Comparison of ENCODE assay signal across 8 mouse cellular contexts in the genomic region with DNA sequence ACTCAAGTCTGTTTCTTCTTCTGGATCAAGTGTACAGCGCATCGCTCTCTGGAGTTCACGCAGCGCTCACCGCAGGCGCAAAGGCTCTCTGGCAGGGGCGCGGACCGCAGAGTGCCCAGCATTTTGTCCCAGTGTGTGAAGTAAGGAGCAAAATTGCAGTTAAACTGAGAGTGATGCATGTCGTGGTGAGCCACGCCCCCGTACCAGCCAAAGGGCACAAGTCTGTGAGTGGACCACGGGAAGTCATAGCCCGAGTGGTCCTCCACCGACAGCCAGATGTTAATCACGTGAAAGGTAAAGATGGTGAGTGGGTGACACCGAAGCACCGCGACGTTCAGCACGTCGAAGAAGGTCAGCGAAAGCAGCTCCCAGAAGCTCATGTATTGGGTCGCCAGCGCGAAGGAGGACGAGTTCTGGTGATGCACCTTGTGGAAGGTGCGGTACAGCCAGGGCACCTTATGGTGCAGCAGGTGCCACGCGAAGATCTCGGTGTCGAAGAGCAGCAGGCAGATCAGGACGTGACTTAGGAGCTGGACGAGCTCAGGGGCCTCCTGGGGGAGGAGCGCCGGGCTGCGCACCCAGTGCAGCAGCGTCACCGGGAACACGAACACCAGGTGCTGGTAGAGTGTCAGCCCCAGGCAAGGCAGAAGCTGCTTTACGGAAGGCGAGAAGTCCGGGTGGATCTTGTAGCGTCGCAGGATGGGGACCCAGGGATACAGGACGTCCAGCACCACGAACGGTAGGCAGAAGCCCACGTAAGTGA. TPM values are rescaled to one million over a fixed set of nuclear protein-coding genes. Genes with fewer than 3 reads are reported as not detected.
A peak's percentile ranks its signal among the peaks of the same experiment; 100 is the strongest.
DNase-seq lines count a peak whose midpoint lies in the region; ATAC-seq and TF ChIP-seq lines count a peak whose summit lies in the region.

No protein-coding gene starts in this region.

- TF ChIP-seq POLR2A in cerebellum, adult 2 months (IDR thresholded peaks at IDR 0.05; ENCODE audit: borderline replicate concordance, insufficient read depth, low read length), result no peak

- ATAC-seq in heart, embryonic 13.5 days (ENCODE audit: extremely low read depth, insufficient number of reproducible peaks, low FRiP score, low TSS enrichment), result no peak
- ATAC-seq in limb, embryonic 11.5 days (ENCODE audit: insufficient number of reproducible peaks, low FRiP score, low TSS enrichment, low read depth), result peak; percentile 69
- peak; percentile 71 for ATAC-seq in midbrain, postnatal 0 days (ENCODE audit: low FRiP score)

- H3K27me3 ChIP-seq in cerebellum, adult 2 months (ENCODE audit: control insufficient read depth, insufficient read depth, low read length), result no peaks in the 10 kb centered on the region
- H3K27me3 ChIP-seq in heart, embryonic 13.5 days (replicated peaks), result peaks cover 54% of the 10 kb centered on the region
- peaks cover 23% of the 10 kb centered on the region for H3K27me3 ChIP-seq in limb, embryonic 11.5 days (ENCODE audit: control insufficient read depth, insufficient read depth, low read length)
- H3K27me3 ChIP-seq in midbrain, postnatal 0 days (ENCODE audit: insufficient read depth, low read length), result peaks cover 8% of the 10 kb centered on the region; the same call in 1 of the 2 replicates

- no peaks in the 10 kb centered on the region for H3K36me3 ChIP-seq in heart, embryonic 13.5 days
- no peaks in the 10 kb centered on the region for H3K36me3 ChIP-seq in limb, embryonic 11.5 days (ENCODE audit: control insufficient read depth, insufficient read depth, low read length)
- no peaks in the 10 kb centered on the region for H3K36me3 ChIP-seq in midbrain, postnatal 0 days (ENCODE audit: insufficient read depth, low read length)

- H3K4me3 ChIP-seq in cerebellum, adult 2 months (replicated peaks; ENCODE audit: insufficient read depth, low read depth, low read length), result peak overlapping the region; percentile 59
- H3K4me3 ChIP-seq in brown adipose tissue, adult 24 weeks (ENCODE audit: insufficient read depth, low read depth, low read length), result peak overlapping the region; percentile 61
- peak overlapping the region; percentile 67 for H3K4me3 ChIP-seq in heart, embryonic 13.5 days
- H3K4me3 ChIP-seq in limb, embryonic 11.5 days (ENCODE audit: low read depth, low read length), result peak overlapping the region; percentile 51
- peak overlapping the region; percentile 52 for H3K4me3 ChIP-seq in midbrain, postnatal 0 days (ENCODE audit: low read depth, low read length)

- no peak overlapping the region for H3K27ac ChIP-seq in cerebellum, adult 2 months (ENCODE audit: insufficient read depth, low read length)
- no peak overlapping the region for H3K27ac ChIP-seq in brown adipose tissue, adult 24 weeks (replicated peaks; ENCODE audit: low read depth, low read length)
- 0 out of 2 replicates have a peak overlapping the region, but pooled peaks have one; percentile 28 for H3K27ac ChIP-seq in heart, embryonic 13.5 days (replicated peaks)
- no peak overlapping the region for H3K27ac ChIP-seq in limb, embryonic 11.5 days (replicated peaks; ENCODE audit: low read depth, low read length)
- H3K27ac ChIP-seq in midbrain, postnatal 0 days (ENCODE audit: low read depth, low read length), result no peak overlapping the region

- DNase-seq in cerebellum, adult 2 months, result peak in 1 of 2 experiments; percentile 15
- DNase-seq in cerebellum, adult 11 months, result no peak
- DNase-seq in 3134 (ENCODE audit: extremely low read depth, insufficient read length, low spot score), result peak; percentile 20
- DNase-seq in limb, embryonic 11.5 days (ENCODE audit: low spot score), result peak; percentile 45
- peak; percentile 1 for DNase-seq in midbrain, postnatal 0 days (ENCODE audit: low spot score)
- DNase-seq in thymus, postnatal 36 days, result peak; percentile 35 to 47

- WGBS in cerebellum, adult 2 months, result 7% methylated on average over 49 of the region's 49 CpGs
- WGBS in heart, embryonic 13.5 days, result 7% methylated on average over 49 of the region's 49 CpGs
- 7% methylated on average over 49 of the region's 49 CpGs for WGBS in limb, embryonic 11.5 days
- WGBS in midbrain, postnatal 0 days, result 5% methylated on average over 49 of the region's 49 CpGs

- peaks cover 9% of the 10 kb centered on the region for H3K4me1 ChIP-seq in cerebellum, adult 2 months (ENCODE audit: control insufficient read depth, insufficient read depth, low read length)
- peaks cover 3% of the 10 kb centered on the region; the same call in 1 of the 2 replicates for H3K4me1 ChIP-seq in brown adipose tissue, adult 24 weeks (ENCODE audit: control insufficient read depth, insufficient read depth, insufficient read length, low read length)
- peaks cover 27% of the 10 kb centered on the region for H3K4me1 ChIP-seq in heart, embryonic 13.5 days
- H3K4me1 ChIP-seq in limb, embryonic 11.5 days (ENCODE audit: control insufficient read depth, insufficient read depth, low read length), result 0 out of 2 replicates have a peak, but pooled peaks cover 7% of the 10 kb centered on the region
- H3K4me1 ChIP-seq in midbrain, postnatal 0 days (ENCODE audit: insufficient read depth, low read length), result 0 out of 2 replicates have a peak, but pooled peaks cover 6% of the 10 kb centered on the region

- H3K4me2 ChIP-seq in heart, embryonic 13.5 days, result peak overlapping the region; percentile 99
- peak overlapping the region; percentile 93 for H3K4me2 ChIP-seq in limb, embryonic 11.5 days (ENCODE audit: low read depth, severe bottlenecking)
- H3K4me2 ChIP-seq in midbrain, postnatal 0 days (ENCODE audit: low read depth, low read length, poor library complexity, severe bottlenecking), result peak overlapping the region; percentile 90

- TF ChIP-seq CTCF in cerebellum, adult 2 months (IDR thresholded peaks at IDR 0.05; ENCODE audit: borderline replicate concordance, insufficient read depth, low read depth, low read length), result no peak
- TF ChIP-seq CTCF in midbrain, postnatal 0 days (IDR thresholded peaks at IDR 0.05), result no peak

- H3K9ac ChIP-seq in heart, embryonic 13.5 days, result peak overlapping the region; percentile 78
- H3K9ac ChIP-seq in limb, embryonic 11.5 days (ENCODE audit: low read length), result peak overlapping the region; percentile 7; the same call in 1 of the 2 replicates
- H3K9ac ChIP-seq in midbrain, postnatal 0 days (replicated peaks; ENCODE audit: low read length, poor library complexity, severe bottlenecking), result peak overlapping the region; percentile 55

- no peaks in the 10 kb centered on the region for H3K9me3 ChIP-seq in heart, embryonic 13.5 days
- H3K9me3 ChIP-seq in limb, embryonic 11.5 days (ENCODE audit: control insufficient read depth, low read length), result no peaks in the 10 kb centered on the region
- H3K9me3 ChIP-seq in midbrain, postnatal 0 days (ENCODE audit: low read length), result no peaks in the 10 kb centered on the region

RNA-seq across cellular contexts. Expression of a gene that starts 0.6 kb away (rescaled TPM):
- 0.41 and 0.68 TPM in 2 replicates for polyA plus RNA-seq in cerebellum, adult 2 months (2012; rRNA removed)
- polyA plus RNA-seq in brown adipose tissue, adult 24 weeks (2012; ENCODE audit: insufficient read depth, insufficient read length, missing spikeins), result 0.75 TPM in 1 of 2 replicates, not detected in the other
- polyA plus RNA-seq in heart, embryonic 13.5 days (2015; fragmentation: Nextera tagmentation; extraction: Ambion mirVana), result 5.1 and 5.7 TPM in 2 replicates
- 2.5 and 2.7 TPM in 2 replicates for polyA plus RNA-seq in limb, embryonic 11.5 days (2014; fragmentation: Nextera tagmentation; extraction: Ambion mirVana)
- total RNA-seq in midbrain, postnatal 0 days (2014; rRNA removed), result 0.60 and 0.61 TPM in 2 replicates
- 0.42 and 0.86 TPM in 2 replicates for polyA plus RNA-seq in midbrain, postnatal 0 days (2015; fragmentation: Nextera tagmentation; extraction: Ambion mirVana)

RNA-seq across cellular contexts. Expression of a gene that starts 52.9 kb away (rescaled TPM):
- polyA plus RNA-seq in cerebellum, adult 2 months (2012; rRNA removed), result 16.6 and 18.1 TPM in 2 replicates
- polyA plus RNA-seq in brown adipose tissue, adult 24 weeks (2012; ENCODE audit: insufficient read depth, insufficient read length, missing spikeins), result 84.3 and 109 TPM in 2 replicates
- polyA plus RNA-seq in heart, embryonic 13.5 days (2015; fragmentation: Nextera tagmentation; extraction: Ambion mirVana), result 31.1 and 33.9 TPM in 2 replicates
- 25.6 and 26.0 TPM in 2 replicates for polyA plus RNA-seq in limb, embryonic 11.5 days (2014; fragmentation: Nextera tagmentation; extraction: Ambion mirVana)
- total RNA-seq in midbrain, postnatal 0 days (2014; rRNA removed), result 24.5 and 26.7 TPM in 2 replicates
- 19.0 and 19.3 TPM in 2 replicates for polyA plus RNA-seq in midbrain, postnatal 0 days (2015; fragmentation: Nextera tagmentation; extraction: Ambion mirVana)

Comparison
In these comparisons a context has a peak if more than half of its experiments do, and no peak if none do; other contexts are left out.
1. H3K9ac ChIP-seq: peak in every context shown above with its lines; median percentile 78 in heart, embryonic 13.5 days; 55 in midbrain, postnatal 0 days; 7 in limb, embryonic 11.5 days.